Mouse (Mus musculus) heart, postnatal 0 days (tissue): Measurements from ENCODE around the gene Tnxb.

Experiments
- CTCF ChIP-seq: IDR thresholded peaks from 2 replicates; pipeline ENCODE4 v1.5.1; 2016; ENCODE audit warnings: antibody characterized with exemption, control low read depth, low read depth
- EP300 ChIP-seq: IDR thresholded peaks from 2 replicates; pipeline ENCODE4 v1.6.1; 2016; ENCODE audit warnings: antibody characterized with exemption, low read depth

DNA sequence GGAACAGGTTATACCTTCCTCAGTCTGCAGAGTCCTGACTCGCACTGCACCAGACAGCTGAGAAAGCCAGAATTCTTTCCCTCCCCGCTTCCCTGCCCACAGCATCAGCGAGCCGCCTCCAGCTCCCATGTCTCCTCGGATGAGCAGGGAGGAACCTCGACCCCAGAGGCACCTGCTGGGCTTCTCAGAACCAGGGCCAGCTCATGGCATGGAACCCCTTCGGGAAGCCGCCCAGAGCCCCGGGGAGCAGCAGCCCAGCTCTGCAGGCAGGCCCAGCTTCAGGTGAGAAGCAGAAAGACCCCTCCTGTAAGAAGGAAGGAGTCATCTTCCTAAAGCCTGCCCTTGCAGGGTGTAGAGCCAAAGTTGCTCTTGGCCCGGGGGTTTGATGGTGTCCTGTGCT, 17.8 kb upstream of the Tnxb start:
- TF ChIP-seq CTCF (no peak), EP300 (no peak)
